Mouse (Mus musculus) gastrocnemius, postnatal 25 days (tissue): ENCODE measurements around the gene Mcam. TPM values are rescaled to one million over a fixed set of nuclear protein-coding genes. Genes with fewer than 3 reads are reported as not detected.

ENCODE experiments used
- DNase-seq: peaks from one replicate; pipeline ENCODE4 v3.0.0; 2022
- total RNA-seq, 2 experiments: library from RNA; stranded (reverse); gene quantifications; 1 replicate in 1 of 2; 2 replicates in 1 of 2; pipeline ENCODE4 v1.2.3; 2021

The Mcam gene
- total RNA-seq, 2 experiments from 2014 or later: 31.2 to 32.4 TPM

GRCm38 (mm10) chr9:44134851-44135730 lies 822 bp downstream of the Mcam start:
- peak; percentile 55 for DNase-seq

GRCm38 (mm10) chr9:44135731-44136411 lies 1.6 kb downstream of the Mcam start:
- DNase-seq: no peak

GRCm38 (mm10) chr9:44137846-44138245 lies 3.6 kb downstream of the Mcam start:
- no peak for DNase-seq

GRCm38 (mm10) chr9:44141951-44142350 lies 7.7 kb downstream of the Mcam start:
- no peak for DNase-seq

GRCm38 (mm10) chr9:44143421-44143820 lies 9.2 kb downstream of the Mcam start:
- no peak for DNase-seq

GRCm38 (mm10) chr9:44144023-44144717 lies 9.9 kb downstream of the Mcam start:
- peak; percentile 42 for DNase-seq

GRCm38 (mm10) chr9:44144718-44145060 lies 10.4 kb downstream of the Mcam start:
- no peak for DNase-seq

GRCm38 (mm10) chr9:44147290-44147689 lies 13.0 kb downstream of the Mcam start:
- DNase-seq: no peak

GRCm38 (mm10) chr9:44159886-44160285 lies 25.6 kb downstream of the Mcam start:
- no peak for DNase-seq

GRCm38 (mm10) chr9:44168931-44169330 lies 34.7 kb downstream of the Mcam start:
- no peak for DNase-seq

GRCm38 (mm10) chr9:44170691-44171151 lies 36.5 kb downstream of the Mcam start:
- DNase-seq: peak; percentile 63

GRCm38 (mm10) chr9:44175556-44175955 lies 41.3 kb downstream of the Mcam start:
- DNase-seq: no peak

GRCm38 (mm10) chr9:44175957-44176356 lies 41.7 kb downstream of the Mcam start:
- no peak for DNase-seq

GRCm38 (mm10) chr9:44177405-44177804 lies 43.1 kb downstream of the Mcam start:
- no peak for DNase-seq

- DNase-seq: no peak
Measured at GRCm38 (mm10) chr9:44178389-44178788, 44.1 kb downstream of the Mcam start.

GRCm38 (mm10) chr9:44178811-44179210 lies 44.5 kb downstream of the Mcam start:
- DNase-seq: no peak

GRCm38 (mm10) chr9:44181537-44181936 lies 47.3 kb downstream of the Mcam start:
- DNase-seq: no peak

GRCm38 (mm10) chr9:44182260-44182659 lies 48.0 kb downstream of the Mcam start:
- no peak for DNase-seq

- DNase-seq: no peak
Measured at GRCm38 (mm10) chr9:44188223-44188622, 54.0 kb downstream of the Mcam start.

GRCm38 (mm10) chr9:44191166-44191565 lies 56.9 kb downstream of the Mcam start:
- no peak for DNase-seq

GRCm38 (mm10) chr9:44192312-44192711 lies 58.0 kb downstream of the Mcam start:
- no peak for DNase-seq
